Mouse (Mus musculus): ENCODE measurements around the gene Tmem247. TPM values are rescaled to one million over a fixed set of nuclear protein-coding genes. Genes with fewer than 3 reads are reported as not detected.

Gene Tmem247
- total and polyA plus RNA-seq, 3 experiments, result not detected

DNA sequence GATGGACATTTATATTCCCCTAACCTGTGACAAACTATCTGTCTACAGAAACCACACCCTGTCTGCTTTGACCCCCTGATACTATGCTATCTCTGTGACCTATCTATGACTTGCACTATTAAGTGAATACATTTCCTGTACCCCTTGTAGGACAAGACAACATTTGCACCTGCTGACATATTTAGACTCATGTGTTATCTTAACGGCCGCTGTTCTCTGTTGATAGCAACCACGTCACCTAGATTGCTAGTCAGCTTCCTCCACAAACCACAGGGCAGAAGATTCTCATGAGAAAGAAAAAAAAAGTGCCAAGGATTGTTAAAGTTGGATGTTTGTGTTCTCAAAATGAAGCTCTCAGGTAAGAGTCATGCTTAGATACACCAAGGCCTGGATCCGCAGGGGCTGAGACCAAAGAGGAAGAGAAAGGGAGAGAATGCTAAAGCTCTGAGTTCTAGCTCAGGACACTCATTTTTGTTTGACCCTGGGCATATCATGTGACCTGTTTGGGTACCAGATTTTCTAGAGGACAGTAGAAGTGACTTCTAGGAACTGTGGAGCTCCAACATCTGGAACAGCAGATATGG is 36.6 kb upstream of the Tmem247 start (continued):
- no peak for TF ChIP-seq POLR2AphosphoS2 (IDR thresholded peaks at IDR 0.05; ENCODE audit: low read length)
- peak; percentile 44; the same call in 1 of the 2 replicates for TF ChIP-seq HCFC1 (IDR thresholded peaks at IDR 0.05; ENCODE audit: low read depth, low read length)

GRCm38 (mm10) chr17:86895191-86895590 is 22.0 kb upstream of the Tmem247 start:
- TF ChIP-seq JUND (IDR thresholded peaks at IDR 0.05; ENCODE audit: low read depth, low read length), result no peak
- Histone ChIP-seq H3K36me3 (ENCODE audit: control insufficient read depth in 1 of 2, insufficient read depth in 2 of 2, low read length in 2 of 2) (no peaks in the 10 kb centered on the region), H3K9ac (ENCODE audit: control insufficient read depth, low read depth, low read length, poor library complexity, severe bottlenecking) (no peak overlapping the region), H3K4me1 (ENCODE audit: control insufficient read depth in 1 of 2, insufficient read depth in 2 of 2, low read length in 2 of 2) (no peaks in the 10 kb centered on the region), H3K9me3 (replicated peaks; ENCODE audit: insufficient read depth, low read length) (no peaks in the 10 kb centered on the region), H3K79me2 (ENCODE audit: control insufficient read depth, insufficient read depth, low read length, poor library complexity) (no peaks in the 10 kb centered on the region), H3K27ac (ENCODE audit: control insufficient read depth, low read depth, low read length) (no peak overlapping the region), H3K27me3 (ENCODE audit: control insufficient read depth in 1 of 2, insufficient read depth in 2 of 2, low read length in 2 of 2) (peaks cover 4 to 18% of the 10 kb centered on the region in 2 experiments; a peak in 3 of 4 replicates), H3K4me3 (ENCODE audit: control insufficient read depth in 1 of 2, insufficient read depth in 1 of 2, low read depth in 2 of 2, low read length in 2 of 2) (no peak overlapping the region)
- DNase-seq (ENCODE audit: low read depth, low spot score), result no peak

- no peak for TF ChIP-seq NELFE (IDR thresholded peaks at IDR 0.05; ENCODE audit: low read depth, low read length)
- no peak overlapping the region for H3K27ac ChIP-seq (ENCODE audit: control insufficient read depth, low read depth, low read length)
- no peak overlapping the region for H3K4me3 ChIP-seq (ENCODE audit: control insufficient read depth in 1 of 2, insufficient read depth in 1 of 2, low read depth in 2 of 2, low read length in 2 of 2)
- no peak overlapping the region for H3K9ac ChIP-seq (ENCODE audit: control insufficient read depth, low read depth, low read length, poor library complexity, severe bottlenecking)
- H3K79me2 ChIP-seq (ENCODE audit: control insufficient read depth, insufficient read depth, low read length, poor library complexity), result no peaks in the 10 kb centered on the region
- H3K9me3 ChIP-seq (replicated peaks; ENCODE audit: insufficient read depth, low read length), result no peaks in the 10 kb centered on the region
- DNase-seq (ENCODE audit: low read depth, low spot score), result no peak
- peaks cover 6% of the 10 kb centered on the region in 2 experiments; a peak in 2 of 4 replicates for H3K27me3 ChIP-seq (ENCODE audit: control insufficient read depth in 1 of 2, insufficient read depth in 2 of 2, low read length in 2 of 2)
- no peaks in the 10 kb centered on the region for H3K4me1 ChIP-seq (ENCODE audit: control insufficient read depth in 1 of 2, insufficient read depth in 2 of 2, low read length in 2 of 2)
- H3K36me3 ChIP-seq (ENCODE audit: control insufficient read depth in 1 of 2, insufficient read depth in 2 of 2, low read length in 2 of 2), result no peaks in the 10 kb centered on the region
Measured at GRCm38 (mm10) chr17:86897486-86898165, 19.5 kb upstream of the Tmem247 start.

DNA sequence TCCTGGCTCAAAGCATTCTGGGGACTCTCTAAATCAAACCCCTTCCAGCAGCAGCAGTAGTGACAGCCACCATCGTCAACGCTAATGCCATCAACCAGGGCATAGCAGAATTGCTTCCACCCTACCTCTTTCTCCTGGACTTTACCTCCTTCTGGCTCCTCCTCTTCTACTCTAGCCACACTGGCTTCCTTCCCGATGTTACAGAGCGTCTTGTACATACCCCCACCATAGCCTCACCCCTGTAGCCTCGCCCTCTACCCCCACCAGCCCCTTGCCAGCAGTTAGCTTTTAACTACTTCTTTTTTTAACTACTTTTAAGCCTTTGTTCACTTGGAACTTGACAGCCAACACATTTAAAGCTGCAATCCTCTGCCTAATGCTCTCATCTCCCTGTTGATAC is 17.3 kb upstream of the Tmem247 start:
- Histone ChIP-seq H3K9ac (ENCODE audit: control insufficient read depth, low read depth, low read length, poor library complexity, severe bottlenecking) (no peak overlapping the region), H3K79me2 (ENCODE audit: control insufficient read depth, insufficient read depth, low read length, poor library complexity) (no peaks in the 10 kb centered on the region), H3K27me3 (ENCODE audit: control insufficient read depth in 1 of 2, insufficient read depth in 2 of 2, low read length in 2 of 2) (peaks cover 0 to 4% of the 10 kb centered on the region in 2 experiments; a peak in 2 of 4 replicates), H3K36me3 (ENCODE audit: control insufficient read depth in 1 of 2, insufficient read depth in 2 of 2, low read length in 2 of 2) (no peaks in the 10 kb centered on the region), H3K4me1 (ENCODE audit: control insufficient read depth in 1 of 2, insufficient read depth in 2 of 2, low read length in 2 of 2) (no peaks in the 10 kb centered on the region; a peak in 1 of 4 replicates), H3K9me3 (replicated peaks; ENCODE audit: insufficient read depth, low read length) (no peaks in the 10 kb centered on the region), H3K4me3 (ENCODE audit: control insufficient read depth in 1 of 2, insufficient read depth in 1 of 2, low read depth in 2 of 2, low read length in 2 of 2) (no peak overlapping the region), H3K27ac (ENCODE audit: control insufficient read depth, low read depth, low read length) (no peak overlapping the region)
- DNase-seq (ENCODE audit: low read depth, low spot score), result no peak
- no peak for TF ChIP-seq POLR2AphosphoS5 (IDR thresholded peaks at IDR 0.05; ENCODE audit: borderline replicate concordance, low read depth, low read length)
- TF ChIP-seq RAD21 (IDR thresholded peaks at IDR 0.05; ENCODE audit: low read depth, low read length), result no peak
- no peak for TF ChIP-seq NELFE (IDR thresholded peaks at IDR 0.05; ENCODE audit: low read depth, low read length)
- TF ChIP-seq RCOR1 (IDR thresholded peaks at IDR 0.05; ENCODE audit: low read depth, low read length), result no peak
- TF ChIP-seq EP300 (IDR thresholded peaks at IDR 0.05; ENCODE audit: low read depth in 1 of 2, low read length in 2 of 2), result no peak
- no peak for TF ChIP-seq GATA1 (IDR thresholded peaks at IDR 0.05; ENCODE audit: low read depth, low read length)
- TF ChIP-seq TCF12 (IDR thresholded peaks at IDR 0.05; ENCODE audit: low read depth, low read length), result no peak
- no peak for TF ChIP-seq CHD1 (IDR thresholded peaks at IDR 0.05; ENCODE audit: low read depth, low read length)
- no peak for TF ChIP-seq NRF1 (IDR thresholded peaks at IDR 0.05; ENCODE audit: insufficient read depth, low read depth, low read length, poor library complexity, severe bottlenecking)
- no peak for TF ChIP-seq USF2 (IDR thresholded peaks at IDR 0.05; ENCODE audit: borderline replicate concordance in 1 of 2, insufficient read depth in 1 of 2, low read depth in 1 of 2, low read length in 2 of 2)
- TF ChIP-seq POLR2A (IDR thresholded peaks at IDR 0.05; ENCODE audit: control insufficient read depth in 1 of 2, insufficient read depth in 1 of 2, low read depth in 1 of 2, low read length in 2 of 2, poor library complexity in 1 of 2), result no peak
- no peak for TF ChIP-seq POLR2AphosphoS2 (IDR thresholded peaks at IDR 0.05; ENCODE audit: low read length)
- TF ChIP-seq UBTF (IDR thresholded peaks at IDR 0.05; ENCODE audit: borderline replicate concordance, insufficient read depth, low read depth, low read length), result no peak
- no peak for TF ChIP-seq MYC (IDR thresholded peaks at IDR 0.05; ENCODE audit: low read depth, low read length)
- no peak for TF ChIP-seq JUND (IDR thresholded peaks at IDR 0.05; ENCODE audit: low read depth, low read length)
- no peak for TF ChIP-seq CTCF (IDR thresholded peaks at IDR 0.05 in 2 of 3, conservative IDR thresholded peaks at IDR 0.05 in 1 of 3; ENCODE audit: control insufficient read depth in 1 of 3, insufficient read depth in 1 of 3, low read depth in 2 of 3, low read length in 3 of 3, poor library complexity in 1 of 3, severe bottlenecking in 1 of 3)
- no peak for TF ChIP-seq SIN3A (IDR thresholded peaks at IDR 0.05; ENCODE audit: low read length)

Data from MEL (cell line).